Mouse (Mus musculus): ENCODE measurements around the gene Arfgap1.

Arfgap1 gene

DNA sequence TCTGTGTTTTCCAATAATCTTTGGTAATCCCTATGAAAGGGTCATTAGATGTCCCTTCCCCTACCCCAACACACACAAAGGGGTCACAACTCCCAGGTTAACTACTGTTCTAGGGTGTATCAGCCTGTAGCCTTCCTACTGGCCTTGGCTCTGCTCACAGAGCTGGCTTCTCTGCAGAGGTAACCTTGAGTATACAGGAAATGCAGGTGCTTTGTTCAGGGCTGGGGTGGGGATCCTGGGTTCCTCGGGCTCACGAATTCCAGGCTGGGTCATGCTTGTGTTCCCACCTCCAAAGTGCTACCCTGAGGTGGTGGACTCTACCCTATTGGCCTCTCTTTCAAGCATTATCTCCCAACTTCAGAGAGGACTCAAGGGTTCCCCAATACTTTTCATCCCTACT lies 18.6 kb downstream of the Arfgap1 start:
- no peak for DNase-seq (ENCODE audit: low read depth, low spot score)

DNA sequence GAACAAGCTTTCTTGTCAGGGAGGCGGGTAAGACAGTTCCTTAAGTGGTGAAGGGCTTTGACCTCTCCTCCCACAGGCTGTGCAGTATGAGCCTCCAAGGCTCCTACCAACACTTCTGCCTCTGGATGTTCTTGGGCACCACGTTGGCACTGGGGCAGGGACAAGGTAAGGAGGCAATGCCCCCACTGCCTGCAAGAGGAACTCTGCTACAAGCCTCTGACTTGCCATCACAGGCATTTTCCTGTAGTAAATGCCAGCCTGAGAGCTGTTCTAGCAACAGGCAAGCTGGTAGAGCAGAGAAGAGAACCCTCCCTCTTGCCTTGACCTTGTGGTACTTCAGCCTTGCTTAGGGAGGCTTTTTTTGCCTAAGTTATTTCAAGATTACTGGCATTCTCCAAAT lies 19.4 kb downstream of the Arfgap1 start, which contains the start of gene Col20a1:
TSS of gene Col20a1 (plus strand) at position 87 of the 400 bp plus-strand sequence.
- DNase-seq (ENCODE audit: low read depth, low spot score): no peak

- no peak for DNase-seq (ENCODE audit: low read depth, low spot score)
Observed at GRCm38 (mm10) chr2:180987001-180987400, 20.0 kb downstream of the Arfgap1 start.

DNA sequence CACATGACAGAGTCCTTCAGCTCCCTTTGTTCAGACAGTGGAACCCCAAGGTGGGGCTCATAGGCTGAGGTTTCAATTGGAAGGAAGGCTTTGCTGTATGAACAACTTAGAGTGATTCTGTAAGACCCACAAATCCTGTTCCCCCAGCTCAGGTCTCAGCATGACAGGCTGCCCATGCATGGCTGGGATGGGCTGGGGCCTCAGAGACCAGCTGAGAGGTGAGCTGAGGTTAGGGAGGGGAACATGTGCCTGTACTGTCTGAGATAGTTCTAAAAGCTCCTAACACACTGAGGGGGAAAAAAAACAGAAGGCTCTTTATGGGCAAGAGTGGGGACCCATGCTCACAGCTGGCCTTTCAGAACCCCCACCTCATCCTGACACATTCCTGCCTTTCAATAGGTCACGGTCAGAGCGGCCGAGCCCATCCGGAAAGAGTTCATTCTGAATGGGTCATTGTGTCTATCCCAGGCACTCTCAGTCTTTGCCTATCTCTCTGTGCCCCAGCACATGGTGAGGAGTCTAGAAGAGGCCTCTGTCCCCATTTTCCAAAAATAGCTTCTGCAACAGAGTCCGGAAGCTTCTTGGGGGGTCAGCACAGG lies 20.5 kb downstream of the Arfgap1 start:
- DNase-seq (ENCODE audit: low read depth, low spot score): no peak

DNA sequence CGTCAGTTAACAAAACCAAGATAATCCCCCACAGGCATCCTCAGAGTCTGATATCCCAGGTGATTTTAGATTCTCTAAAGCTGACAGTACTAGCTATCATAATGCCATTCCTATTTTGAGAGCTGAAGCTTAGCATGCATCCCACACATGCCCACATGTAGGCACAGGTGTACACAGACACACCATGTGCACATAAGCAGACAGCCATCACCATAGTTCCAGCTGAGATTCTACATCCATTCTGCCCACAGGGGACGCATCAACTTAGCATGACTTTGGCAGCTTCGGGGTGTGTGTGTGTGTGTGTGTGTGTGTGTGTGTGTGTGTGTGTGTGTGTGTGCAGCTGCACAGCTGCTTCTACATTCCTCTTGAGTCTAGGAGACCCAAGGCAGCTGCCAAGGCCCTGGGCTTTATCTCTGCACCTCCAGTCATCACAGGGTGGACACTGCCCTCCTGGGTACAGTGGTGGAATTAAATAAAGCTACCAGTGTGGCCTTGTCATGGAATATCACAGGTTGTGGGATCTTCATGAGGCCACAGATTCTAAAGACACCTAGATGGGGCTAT lies 21.4 kb downstream of the Arfgap1 start:
- no peak for DNase-seq (ENCODE audit: low read depth, low spot score)

GRCm38 (mm10) chr2:180988948-180989347 lies 21.9 kb downstream of the Arfgap1 start:
- DNase-seq (ENCODE audit: low read depth, low spot score): no peak

GRCm38 (mm10) chr2:180990347-180990746 lies 23.3 kb downstream of the Arfgap1 start:
- no peak for DNase-seq (ENCODE audit: low read depth, low spot score)

GRCm38 (mm10) chr2:180994360-180994759 lies 27.3 kb downstream of the Arfgap1 start:
- DNase-seq (ENCODE audit: low read depth, low spot score): no peak

GRCm38 (mm10) chr2:180995457-180995856 lies 28.4 kb downstream of the Arfgap1 start:
- DNase-seq (ENCODE audit: low read depth, low spot score): no peak

GRCm38 (mm10) chr2:180996436-180996835 lies 29.4 kb downstream of the Arfgap1 start:
- DNase-seq (ENCODE audit: low read depth, low spot score): no peak

DNA sequence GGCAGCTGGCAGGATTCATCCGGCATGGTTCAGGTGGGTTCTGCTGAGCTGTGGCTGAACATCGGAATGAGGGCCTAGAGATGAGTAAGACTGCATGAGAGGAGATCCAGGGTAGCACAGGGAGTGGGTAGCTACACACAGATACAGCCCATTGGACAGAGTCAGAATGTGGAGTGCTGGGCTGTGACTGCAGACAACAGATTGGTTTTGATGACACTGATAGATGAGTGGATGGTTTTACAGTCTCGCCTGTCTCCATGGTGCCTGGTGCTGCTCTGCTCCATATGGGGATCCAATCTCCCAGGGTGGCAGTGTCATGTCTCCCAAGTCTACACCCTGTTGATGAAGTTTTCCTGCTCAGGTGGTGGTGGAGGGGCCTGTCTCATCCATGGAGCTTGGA lies 29.9 kb downstream of the Arfgap1 start:
- no peak for DNase-seq (ENCODE audit: low read depth, low spot score)

DNA sequence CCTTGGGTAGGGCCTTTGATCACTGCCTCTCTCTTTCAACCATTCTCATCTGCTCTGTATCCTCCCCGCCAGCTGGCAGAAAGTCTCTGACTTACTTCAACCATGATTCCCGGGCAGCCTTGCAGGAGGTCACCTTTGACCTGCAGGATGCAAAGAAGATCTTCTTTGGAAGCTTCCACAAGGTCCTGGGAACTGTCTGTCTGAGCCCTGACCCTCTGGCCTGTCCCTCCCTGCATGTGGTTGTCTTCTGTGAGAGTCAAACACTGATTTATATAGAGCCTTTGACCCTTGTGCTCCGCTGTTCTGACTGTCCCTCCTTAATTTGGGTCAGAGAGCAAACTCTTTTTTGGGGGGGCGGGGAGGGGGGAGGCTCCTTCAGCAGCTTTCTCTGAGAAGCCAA lies 40.0 kb downstream of the Arfgap1 start:
- no peak for DNase-seq (ENCODE audit: low read depth, low spot score)

- no peak for DNase-seq (ENCODE audit: low read depth, low spot score)
Observed at GRCm38 (mm10) chr2:181008339-181008738, 41.3 kb downstream of the Arfgap1 start.

- no peak for DNase-seq (ENCODE audit: low read depth, low spot score)
Observed at GRCm38 (mm10) chr2:181031406-181031934, 64.4 kb downstream of the Arfgap1 start.

All from WW6 (cell line).